Mouse (Mus musculus): ENCODE data around the gene Ost4. TPM values are rescaled to one million over a fixed set of nuclear protein-coding genes. Genes with fewer than 3 reads are reported as not detected.
A peak's percentile ranks its signal among the peaks of the same experiment; 100 is the strongest.

The Ost4 gene
- polyA plus RNA-seq, 1 experiment from 2014 or later = 465 TPM

DNA sequence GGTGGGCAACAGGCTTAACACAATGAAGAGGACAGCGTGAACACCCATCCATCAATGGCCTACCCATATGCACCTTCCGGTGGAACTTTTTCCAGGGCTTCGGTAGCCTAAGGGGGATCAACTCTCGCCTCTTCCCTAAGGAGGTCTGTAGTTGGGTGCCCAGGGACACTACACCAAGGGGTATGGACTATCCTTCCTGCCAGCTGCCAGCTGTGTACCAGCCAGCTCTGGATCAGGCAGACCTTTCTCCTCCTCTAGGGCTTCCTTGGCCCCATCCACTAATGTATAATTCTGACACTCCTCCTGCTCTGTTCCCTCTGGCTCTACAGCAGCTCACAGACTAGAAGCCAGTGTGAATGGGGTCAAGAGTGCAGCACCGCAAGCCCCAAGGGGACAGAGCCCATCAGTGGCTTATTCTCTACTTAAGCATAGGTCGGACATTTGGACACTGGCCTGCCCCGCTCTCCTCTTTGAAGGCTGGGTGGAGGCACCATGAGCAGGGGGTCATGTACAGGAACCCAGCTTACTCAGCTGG is 6.6 kb upstream of the Ost4 start:
- H3K27me3 ChIP-seq (ENCODE audit: control insufficient read depth, insufficient read depth, low read length) = no peaks in the 10 kb centered on the region
- peaks cover 9% of the 10 kb centered on the region for H3K36me3 ChIP-seq (ENCODE audit: control insufficient read depth, insufficient read depth, low read length)
- H3K4me2 ChIP-seq (ENCODE audit: low read depth, low read length) = peak overlapping the region; percentile 75
- no peak for ATAC-seq (ENCODE audit: insufficient read depth, low FRiP score)
- peaks cover 38% of the 10 kb centered on the region for H3K4me1 ChIP-seq (ENCODE audit: control insufficient read depth, insufficient read depth, low read length)
- 38% methylated on average over 7 of the region's 7 CpGs for WGBS
- H3K9me3 ChIP-seq (replicated peaks; ENCODE audit: control insufficient read depth, low read length) = no peaks in the 10 kb centered on the region
- peak overlapping the region; percentile 74 for H3K9ac ChIP-seq (ENCODE audit: low read length)
- peak overlapping the region; percentile 55 for H3K4me3 ChIP-seq (replicated peaks; ENCODE audit: low read length)
- H3K27ac ChIP-seq (ENCODE audit: low read length) = peak overlapping the region; percentile 98

DNA sequence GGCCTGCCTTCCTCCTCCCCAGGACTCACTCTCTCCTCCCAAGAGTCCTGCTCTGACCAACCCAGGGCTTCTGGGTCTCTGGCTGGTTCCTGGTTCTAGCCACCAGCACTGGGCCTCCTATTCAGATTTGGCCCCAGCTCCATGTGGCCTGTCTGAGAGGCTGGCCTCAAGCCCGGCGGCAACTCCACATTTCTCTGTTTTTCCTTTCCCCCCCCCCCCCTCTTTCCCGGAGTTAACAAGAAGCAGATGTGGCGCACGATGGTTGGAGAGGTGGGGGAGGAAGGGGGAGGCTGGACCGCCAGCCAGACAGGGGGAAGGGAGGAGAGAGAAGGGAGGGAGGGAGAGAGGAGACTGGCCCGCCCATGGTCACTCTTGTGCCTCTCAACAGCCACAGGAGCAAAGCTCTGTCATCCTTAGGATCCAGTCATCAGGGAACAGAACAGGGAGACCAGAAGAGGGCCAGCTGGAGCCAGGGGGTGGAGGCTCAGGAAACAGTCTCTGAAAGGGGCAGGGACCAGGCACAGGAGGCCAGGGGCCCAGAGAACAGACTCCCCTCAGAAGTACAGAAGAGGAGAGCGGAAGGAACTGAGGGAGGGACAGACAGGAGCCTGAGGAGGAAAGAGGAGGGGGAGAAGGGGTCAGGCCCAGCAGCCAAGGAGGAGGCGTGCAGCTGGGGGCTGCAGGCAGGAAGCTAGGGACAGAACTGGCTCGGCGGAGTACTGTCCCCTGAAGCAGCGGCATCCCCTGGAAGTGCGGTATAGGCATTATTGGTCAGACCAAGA is 5.7 kb upstream of the Ost4 start, which contains the start of gene Emilin1:
TSS of gene Emilin1 (plus strand) at position 343 of the 782 bp plus-strand sequence.
- peak within 1 kb of the TSS; percentile 98 for H3K27ac ChIP-seq (ENCODE audit: low read length)
- H3K9ac ChIP-seq (ENCODE audit: low read length) = peak within 1 kb of the TSS; percentile 74
- H3K27me3 ChIP-seq (ENCODE audit: control insufficient read depth, insufficient read depth, low read length) = no peaks in the 10 kb centered on the region
- 23% methylated on average over 13 of the region's 13 CpGs for WGBS
- H3K4me3 ChIP-seq (replicated peaks; ENCODE audit: low read length) = peak within 1 kb of the TSS; percentile 55
- H3K36me3 ChIP-seq (ENCODE audit: control insufficient read depth, insufficient read depth, low read length) = no peaks in the 10 kb centered on the region
- peaks cover 46% of the 10 kb centered on the region for H3K4me1 ChIP-seq (ENCODE audit: control insufficient read depth, insufficient read depth, low read length)
- H3K4me2 ChIP-seq (ENCODE audit: low read depth, low read length) = peak within 1 kb of the TSS; percentile 75
- peak; percentile 85 for ATAC-seq (ENCODE audit: insufficient read depth, low FRiP score)
- no peaks in the 10 kb centered on the region for H3K9me3 ChIP-seq (replicated peaks; ENCODE audit: control insufficient read depth, low read length)

GRCm38 (mm10) chr5:30912156-30912555 is 4.6 kb upstream of the Ost4 start:
- no peak for ATAC-seq (ENCODE audit: insufficient read depth, low FRiP score)
- Histone ChIP-seq H3K9me3 (replicated peaks; ENCODE audit: control insufficient read depth, low read length) (no peaks in the 10 kb centered on the region), H3K27me3 (ENCODE audit: control insufficient read depth, insufficient read depth, low read length) (no peaks in the 10 kb centered on the region), H3K4me1 (ENCODE audit: control insufficient read depth, insufficient read depth, low read length) (peaks cover 46% of the 10 kb centered on the region), H3K4me3 (replicated peaks; ENCODE audit: low read length) (no peak overlapping the region), H3K36me3 (ENCODE audit: control insufficient read depth, insufficient read depth, low read length) (no peaks in the 10 kb centered on the region), H3K27ac (ENCODE audit: low read length) (peak overlapping the region; percentile 98), H3K9ac (ENCODE audit: low read length) (peak overlapping the region; percentile 74; the same call in 1 of the 2 replicates), H3K4me2 (ENCODE audit: low read depth, low read length) (peak overlapping the region; percentile 30; the same call in 1 of the 2 replicates)
- WGBS = 51% methylated on average over 5 of the region's 5 CpGs

DNA sequence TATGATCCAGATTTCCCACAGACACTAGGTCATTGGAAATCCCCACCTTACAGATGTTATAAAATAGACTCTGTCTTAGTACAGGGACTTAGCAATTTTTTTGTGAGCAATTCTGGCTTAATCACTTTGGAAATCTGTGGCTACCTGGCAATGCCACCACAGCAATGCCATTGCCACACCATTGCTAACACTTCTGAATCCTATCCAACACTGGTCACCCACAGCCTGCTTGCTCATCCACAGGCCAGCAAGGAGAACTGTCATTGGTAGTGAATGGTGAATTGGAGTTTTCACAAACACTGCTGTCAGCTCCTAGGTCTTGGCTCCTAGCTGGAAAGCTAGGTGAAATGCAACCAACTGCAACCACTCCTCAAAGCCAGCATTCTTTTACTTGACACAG is 2.9 kb upstream of the Ost4 start:
- Histone ChIP-seq H3K4me1 (ENCODE audit: control insufficient read depth, insufficient read depth, low read length) (peaks cover 43% of the 10 kb centered on the region), H3K27ac (ENCODE audit: low read length) (peak overlapping the region; percentile 98), H3K36me3 (ENCODE audit: control insufficient read depth, insufficient read depth, low read length) (no peaks in the 10 kb centered on the region), H3K9ac (ENCODE audit: low read length) (no peak overlapping the region), H3K9me3 (replicated peaks; ENCODE audit: control insufficient read depth, low read length) (no peaks in the 10 kb centered on the region), H3K4me2 (ENCODE audit: low read depth, low read length) (no peak overlapping the region), H3K4me3 (replicated peaks; ENCODE audit: low read length) (no peak overlapping the region), H3K27me3 (ENCODE audit: control insufficient read depth, insufficient read depth, low read length) (no peaks in the 10 kb centered on the region)
- no peak for ATAC-seq (ENCODE audit: insufficient read depth, low FRiP score)

GRCm38 (mm10) chr5:30909863-30910262 is 2.3 kb upstream of the Ost4 start:
- 80% methylated on average over 7 of the region's 7 CpGs for WGBS
- peaks cover 46% of the 10 kb centered on the region for H3K4me1 ChIP-seq (ENCODE audit: control insufficient read depth, insufficient read depth, low read length)
- no peaks in the 10 kb centered on the region for H3K9me3 ChIP-seq (replicated peaks; ENCODE audit: control insufficient read depth, low read length)
- H3K27ac ChIP-seq (ENCODE audit: low read length) = peak overlapping the region; percentile 98
- no peak overlapping the region for H3K4me2 ChIP-seq (ENCODE audit: low read depth, low read length)
- H3K36me3 ChIP-seq (ENCODE audit: control insufficient read depth, insufficient read depth, low read length) = no peaks in the 10 kb centered on the region
- H3K9ac ChIP-seq (ENCODE audit: low read length) = no peak overlapping the region
- H3K4me3 ChIP-seq (replicated peaks; ENCODE audit: low read length) = no peak overlapping the region
- H3K27me3 ChIP-seq (ENCODE audit: control insufficient read depth, insufficient read depth, low read length) = no peaks in the 10 kb centered on the region
- no peak for ATAC-seq (ENCODE audit: insufficient read depth, low FRiP score)

- Histone ChIP-seq H3K27ac (ENCODE audit: low read length) (peak overlapping the region; percentile 98), H3K4me3 (replicated peaks; ENCODE audit: low read length) (no peak overlapping the region), H3K36me3 (ENCODE audit: control insufficient read depth, insufficient read depth, low read length) (no peaks in the 10 kb centered on the region), H3K4me2 (ENCODE audit: low read depth, low read length) (peak overlapping the region; percentile 72), H3K9me3 (replicated peaks; ENCODE audit: control insufficient read depth, low read length) (no peaks in the 10 kb centered on the region), H3K4me1 (ENCODE audit: control insufficient read depth, insufficient read depth, low read length) (peaks cover 46% of the 10 kb centered on the region), H3K9ac (ENCODE audit: low read length) (peak overlapping the region; percentile 75; the same call in 1 of the 2 replicates), H3K27me3 (ENCODE audit: control insufficient read depth, insufficient read depth, low read length) (no peaks in the 10 kb centered on the region)
- WGBS = 20% methylated on average over 7 of the region's 7 CpGs
- ATAC-seq (ENCODE audit: insufficient read depth, low FRiP score) = no peak
These were observed 1.7 kb upstream of the Ost4 start for GRCm38 (mm10) chr5:30909300-30909659.

DNA sequence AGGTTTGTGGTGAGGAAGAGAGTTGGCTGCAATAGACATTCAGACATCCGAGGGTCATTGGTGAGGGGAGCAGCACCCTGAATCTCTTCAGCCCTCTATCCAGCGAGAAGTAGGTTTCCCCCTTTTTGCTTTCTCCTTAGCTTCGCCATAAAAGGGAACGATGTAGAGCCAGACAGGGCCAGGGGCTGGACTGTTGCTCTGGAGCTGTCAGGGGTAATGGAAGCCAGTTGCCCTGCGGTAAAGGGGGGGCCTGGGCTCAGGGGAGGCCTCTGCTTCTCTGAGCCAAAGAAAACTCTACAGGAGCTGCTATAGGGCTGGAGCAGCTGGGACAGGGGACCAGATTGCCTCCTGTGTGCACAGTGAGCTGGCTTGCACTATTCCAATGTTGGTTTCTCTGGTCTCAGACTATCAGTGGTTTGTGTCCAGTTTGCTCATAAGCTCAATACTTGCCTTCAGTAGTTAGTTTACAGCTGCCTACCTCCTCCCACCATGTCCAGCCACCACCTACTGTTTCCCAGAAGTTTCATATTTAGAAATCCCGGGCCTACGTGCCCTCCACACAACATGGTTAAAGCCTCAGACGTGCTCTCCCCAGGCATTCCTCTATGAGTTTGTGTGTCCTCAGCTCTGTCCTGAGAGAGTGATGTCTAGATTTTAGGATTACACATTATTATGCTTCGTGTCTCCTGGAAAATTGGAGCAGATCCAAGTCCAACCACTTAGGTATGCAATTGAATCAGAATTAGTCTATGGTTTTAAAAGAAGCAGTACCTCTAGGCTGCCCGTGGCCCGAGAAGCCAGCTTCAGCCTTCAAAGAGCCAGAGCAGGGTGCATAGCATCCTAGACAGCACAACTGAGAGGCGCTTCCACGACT is 1.1 kb upstream of the Ost4 start:
- Histone ChIP-seq H3K4me2 (ENCODE audit: low read depth, low read length) (peak overlapping the region; percentile 72), H3K27ac (ENCODE audit: low read length) (peak overlapping the region; percentile 98), H3K4me1 (ENCODE audit: control insufficient read depth, insufficient read depth, low read length) (peaks cover 46% of the 10 kb centered on the region), H3K9ac (ENCODE audit: low read length) (peak overlapping the region; percentile 75), H3K4me3 (replicated peaks; ENCODE audit: low read length) (peak overlapping the region; percentile 56), H3K27me3 (ENCODE audit: control insufficient read depth, insufficient read depth, low read length) (no peaks in the 10 kb centered on the region), H3K9me3 (replicated peaks; ENCODE audit: control insufficient read depth, low read length) (no peaks in the 10 kb centered on the region), H3K36me3 (ENCODE audit: control insufficient read depth, insufficient read depth, low read length) (no peaks in the 10 kb centered on the region)
- ATAC-seq (ENCODE audit: insufficient read depth, low FRiP score) = peak; percentile 78
- 28% methylated on average over 13 of the region's 13 CpGs for WGBS

- Histone ChIP-seq H3K27ac (ENCODE audit: low read length) (no peak overlapping the region), H3K27me3 (ENCODE audit: control insufficient read depth, insufficient read depth, low read length) (no peaks in the 10 kb centered on the region), H3K9me3 (replicated peaks; ENCODE audit: control insufficient read depth, low read length) (no peaks in the 10 kb centered on the region), H3K4me1 (ENCODE audit: control insufficient read depth, insufficient read depth, low read length) (peaks cover 12% of the 10 kb centered on the region), H3K4me2 (ENCODE audit: low read depth, low read length) (no peak overlapping the region), H3K4me3 (replicated peaks; ENCODE audit: low read length) (no peak overlapping the region), H3K36me3 (ENCODE audit: control insufficient read depth, insufficient read depth, low read length) (no peaks in the 10 kb centered on the region), H3K9ac (ENCODE audit: low read length) (no peak overlapping the region)
- 87% methylated on average over 5 of the region's 5 CpGs for WGBS
- no peak for ATAC-seq (ENCODE audit: insufficient read depth, low FRiP score)
These were observed 5.7 kb downstream of the Ost4 start for GRCm38 (mm10) chr5:30901860-30902259.
